Mouse (Mus musculus): ENCODE results near the gene Cacna2d1.

DNA sequence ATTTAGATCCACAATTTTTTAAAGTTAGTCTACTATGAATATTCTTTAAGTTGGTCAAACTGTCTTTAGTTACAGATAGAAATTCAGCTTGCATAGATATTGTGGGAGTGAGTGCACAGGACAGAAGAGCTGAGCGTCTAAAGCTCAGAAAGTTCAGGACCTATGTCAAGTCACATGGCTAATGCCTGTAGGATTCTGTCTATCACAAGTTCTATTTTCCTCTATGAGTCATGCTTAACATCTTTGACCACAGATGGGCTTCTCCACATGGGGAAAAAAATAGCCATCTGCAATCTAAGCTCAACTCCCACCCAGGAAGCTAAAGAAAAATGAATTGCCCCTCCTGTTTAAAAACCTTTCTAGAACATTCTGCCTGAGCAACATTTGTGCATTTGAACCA lies 483.5 kb downstream of the Cacna2d1 start:
- TF ChIP-seq POLR2A (IDR thresholded peaks at IDR 0.05; ENCODE audit: control insufficient read depth, extremely low read depth, insufficient read depth, low read length, poor library complexity) = no peak
- no peak for TF ChIP-seq CTCF (IDR thresholded peaks at IDR 0.05; ENCODE audit: borderline replicate concordance, control insufficient read depth, extremely low read depth, insufficient read depth, low read length, poor library complexity)

Data from thymus, adult 2 months (tissue).